Mouse (Mus musculus) spleen, adult 2 months (tissue): ENCODE results near the gene Cdc37. TPM values are rescaled to one million over a fixed set of nuclear protein-coding genes. Genes with fewer than 3 reads are reported as not detected.
"Not testable (repeated sequence)": the region's sequence is repeated elsewhere in the genome, so short reads cannot be mapped to it uniquely, and the experiment has no call there.

Experiments used
- DNase-seq, 2 experiments: peaks; one replicate each; pipeline versions ENCODE4 v3.0.0 to v3.0.0-alpha.2; 2012 to 2021; ENCODE audit warnings: low spot score in 2 of 2, low read depth in 1 of 2
- H3K27ac ChIP-seq: fragments of 200-500 bp; 2 replicates; pipeline ENCODE4 v1.5.1; 2012; ENCODE audit warnings: low read length, inconsistent platforms; ENCODE audit not compliant: insufficient read depth
- H3K27me3 ChIP-seq: fragments of 200-500 bp; 2 replicates; pipeline ENCODE4 v1.6.1; 2012; ENCODE audit warnings: mild to moderate bottlenecking, moderate library complexity, low read length, inconsistent platforms; ENCODE audit not compliant: control insufficient read depth, insufficient read depth
- H3K36me3 ChIP-seq: fragments of 200-500 bp; 2 replicates; pipeline ENCODE4 v1.6.1; 2012; ENCODE audit warnings: mild to moderate bottlenecking, low read length, inconsistent platforms; ENCODE audit not compliant: control insufficient read depth, insufficient read depth
- H3K4me1 ChIP-seq: fragments of 200-500 bp; 2 replicates; pipeline ENCODE4 v1.6.1; 2011; ENCODE audit warnings: inconsistent platforms; ENCODE audit not compliant: control insufficient read depth, insufficient read depth, insufficient read length
- H3K4me3 ChIP-seq: fragments of 200-500 bp; 2 replicates; pipeline ENCODE4 v1.5.1; 2011; ENCODE audit warnings: mild to moderate bottlenecking, inconsistent platforms; ENCODE audit not compliant: insufficient read depth, insufficient read length; ENCODE audit errors: extremely low read depth
- CTCF ChIP-seq: fragments of 200-500 bp; IDR thresholded peaks from 2 replicates; pipeline ENCODE4 v1.5.1; 2011; ENCODE audit warnings: mild to moderate bottlenecking, inconsistent platforms; ENCODE audit not compliant: insufficient read depth, insufficient read length, insufficient replicate concordance; ENCODE audit errors: extremely low read depth
- POLR2A ChIP-seq: fragments of 200-500 bp; IDR thresholded peaks from 2 replicates; pipeline ENCODE4 v1.6.1; 2011; ENCODE audit warnings: low read depth, low read length, inconsistent platforms
- WGBS: fragments of 180-500 bp; shearing (Covaris S2); methylation state at CpG from one replicate; pipeline ENCODE4 v1.1.7; 2018; 5-methylcytosine and 5-hydroxymethylcytosine counted together
- polyA plus RNA-seq: library from polyadenylated mRNA; depleted of rRNA; stranded (reverse); fragments of >200 nt; gene quantifications from 2 replicates; pipeline ENCODE4 v1.2.3, GENCODE M21; 2012; rRNA removed

The Cdc37 gene
- polyA plus RNA-seq, result 39.5 and 44.7 TPM in 2 replicates

GRCm38 (mm10) chr9:21149654-21150419, at the start of gene Cdc37:
Gene Cdc37 (minus strand): TSS chr9:21149982.
- DNase-seq, result peak; percentile 77 to 90
- H3K4me1 ChIP-seq, result peaks cover 21% of the 10 kb centered on the region; the same call in 1 of the 2 replicates
- peaks cover 1% of the 10 kb centered on the region; the same call in 1 of the 2 replicates for H3K36me3 ChIP-seq
- TF ChIP-seq CTCF (no peak), POLR2A (peak; percentile 46)
- H3K27me3 ChIP-seq, result no peaks in the 10 kb centered on the region
- H3K27ac ChIP-seq, result peak within 1 kb of the TSS; percentile 85
- peak within 1 kb of the TSS; percentile 94 for H3K4me3 ChIP-seq
- 4% methylated on average over 56 of the region's 56 CpGs for WGBS

- Histone ChIP-seq H3K36me3 (no peaks in the 10 kb centered on the region), H3K27ac (peak overlapping the region; percentile 20; the same call in 1 of the 2 replicates), H3K4me3 (no peak overlapping the region), H3K27me3 (no peaks in the 10 kb centered on the region), H3K4me1 (peaks cover 36% of the 10 kb centered on the region)
- no peak for DNase-seq
- no peak for TF ChIP-seq POLR2A
- TF ChIP-seq CTCF, result no peak
- WGBS, result 66% methylated on average over 3 of the region's 3 CpGs
These were observed 49.2 kb upstream of the Cdc37 start for GRCm38 (mm10) chr9:21198960-21199359.

- H3K4me1 ChIP-seq, result peaks cover 29% of the 10 kb centered on the region
- no peak overlapping the region for H3K4me3 ChIP-seq
- DNase-seq, result no peak
- no peaks in the 10 kb centered on the region for H3K27me3 ChIP-seq
- no peak for TF ChIP-seq POLR2A
- no peak for TF ChIP-seq CTCF
- no peak overlapping the region for H3K27ac ChIP-seq
- no peaks in the 10 kb centered on the region for H3K36me3 ChIP-seq
- WGBS, result 90% methylated on average over 4 of the region's 4 CpGs
These were observed 48.2 kb upstream of the Cdc37 start for GRCm38 (mm10) chr9:21197981-21198380.

GRCm38 (mm10) chr9:21196521-21197433, 47.0 kb upstream of the Cdc37 start:
- 77% methylated on average over 18 of the region's 19 CpGs for WGBS

GRCm38 (mm10) chr9:21195736-21196505, 46.1 kb upstream of the Cdc37 start:
- Histone ChIP-seq H3K27ac (peak overlapping the region; percentile 31; the same call in 1 of the 2 replicates), H3K4me1 (peaks cover 29% of the 10 kb centered on the region)
- H3K4me3 ChIP-seq, H3K36me3 ChIP-seq, H3K27me3 ChIP-seq: not testable (repeated sequence)
- WGBS, result 55% methylated on average over 7 of the region's 7 CpGs
- DNase-seq, result peak in 1 of 2 experiments; percentile 38

More at GRCm38 (mm10) chr9:21196521-21197433, 47.0 kb upstream of the Cdc37 start:
- H3K4me1 ChIP-seq, result peaks cover 29% of the 10 kb centered on the region
- 0 out of 2 replicates have a peak overlapping the region, but pooled peaks have one; percentile 28 for H3K4me3 ChIP-seq
- TF ChIP-seq CTCF (no peak), POLR2A (no peak)
- no peaks in the 10 kb centered on the region for H3K27me3 ChIP-seq
- no peak for DNase-seq
- H3K36me3 ChIP-seq, result no peaks in the 10 kb centered on the region
- H3K27ac ChIP-seq, result 0 out of 2 replicates have a peak overlapping the region, but pooled peaks have one; percentile 16

- Histone ChIP-seq H3K27me3 (no peaks in the 10 kb centered on the region), H3K27ac (peak overlapping the region; percentile 41), H3K4me1 (peaks cover 26% of the 10 kb centered on the region), H3K36me3 (no peaks in the 10 kb centered on the region), H3K4me3 (no peak overlapping the region)
- peak; percentile 49 to 65 for DNase-seq
- 73% methylated on average over 4 of the region's 4 CpGs for WGBS
- no peak; the same call in 1 of the 2 replicates for TF ChIP-seq POLR2A
- no peak for TF ChIP-seq CTCF
These were observed 45.2 kb upstream of the Cdc37 start for GRCm38 (mm10) chr9:21194787-21195493.
